Mouse (Mus musculus) lung, adult 2 months (tissue): ENCODE measurements around the gene C130074G19Rik.
A peak's percentile ranks its signal among the peaks of the same experiment; 100 is the strongest.

Source experiments
- CTCF ChIP-seq: fragments of 200-500 bp; IDR thresholded peaks from 2 replicates; pipeline ENCODE4 v1.5.1; 2011; ENCODE audit warnings: mild to moderate bottlenecking, low read length, control low read depth; ENCODE audit not compliant: insufficient read depth
- POLR2A ChIP-seq: fragments of 200-500 bp; IDR thresholded peaks from 2 replicates; pipeline ENCODE4 v1.6.1; 2011; ENCODE audit warnings: low read depth, mild to moderate bottlenecking, control low read depth, low read length, borderline replicate concordance; ENCODE audit errors: extremely low read depth

GRCm38 (mm10) chr1:184825093-184825492 is 57.9 kb downstream of the C130074G19Rik start:
- TF ChIP-seq POLR2A (no peak), CTCF (peak; percentile 32; the same call in 1 of the 2 replicates)
